Mouse (Mus musculus): ENCODE measurements at regions not wholly inside any gene's neighbourhood (a gene's known extent, or its start where the extent isn't known, plus 50 kb on each side); places are given as distances from the start of the nearest gene placed in this dataset.

DNA sequence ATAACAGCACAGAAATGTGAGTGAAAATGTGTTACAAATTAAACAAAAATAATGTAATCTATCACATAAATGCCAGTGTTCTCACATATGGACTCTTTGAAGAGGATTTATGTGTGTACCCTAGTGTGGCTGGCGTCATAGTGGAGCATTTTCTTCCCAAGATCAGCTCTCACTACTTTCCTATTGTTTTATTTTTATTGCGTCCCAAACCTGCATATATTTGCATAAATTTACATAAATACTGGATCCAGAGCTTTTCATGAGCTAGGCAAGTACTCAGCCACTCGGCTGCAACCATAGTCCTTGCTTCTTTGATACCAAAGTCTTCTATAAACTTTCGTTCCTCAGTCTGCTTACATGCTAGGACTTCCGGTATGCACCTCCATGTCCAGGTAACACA, 261.1 kb upstream of the Adcy2 start:
- WGBS, result 84% methylated on average over 5 of the region's 5 CpGs
- no peak for ATAC-seq (ENCODE audit: insufficient number of reproducible peaks, insufficient read depth, low FRiP score, low read depth)
- H3K9ac ChIP-seq (replicated peaks; ENCODE audit: low read depth, low read length), result no peak overlapping the region
- H3K27me3 ChIP-seq (ENCODE audit: control insufficient read depth, insufficient read depth, low read length), result no peaks in the 10 kb centered on the region
- no peak overlapping the region for H3K27ac ChIP-seq (ENCODE audit: low read length)
- H3K36me3 ChIP-seq (ENCODE audit: control insufficient read depth, insufficient read depth, low read length), result no peaks in the 10 kb centered on the region
- no peak overlapping the region for H3K4me3 ChIP-seq (ENCODE audit: low read depth, low read length)
- H3K9me3 ChIP-seq (ENCODE audit: control insufficient read depth, low read depth, low read length), result no peaks in the 10 kb centered on the region
- no peak overlapping the region for H3K4me2 ChIP-seq (replicated peaks; ENCODE audit: low read depth, low read length)
- no peaks in the 10 kb centered on the region for H3K4me1 ChIP-seq (ENCODE audit: control insufficient read depth, insufficient read depth, low read length)

DNA sequence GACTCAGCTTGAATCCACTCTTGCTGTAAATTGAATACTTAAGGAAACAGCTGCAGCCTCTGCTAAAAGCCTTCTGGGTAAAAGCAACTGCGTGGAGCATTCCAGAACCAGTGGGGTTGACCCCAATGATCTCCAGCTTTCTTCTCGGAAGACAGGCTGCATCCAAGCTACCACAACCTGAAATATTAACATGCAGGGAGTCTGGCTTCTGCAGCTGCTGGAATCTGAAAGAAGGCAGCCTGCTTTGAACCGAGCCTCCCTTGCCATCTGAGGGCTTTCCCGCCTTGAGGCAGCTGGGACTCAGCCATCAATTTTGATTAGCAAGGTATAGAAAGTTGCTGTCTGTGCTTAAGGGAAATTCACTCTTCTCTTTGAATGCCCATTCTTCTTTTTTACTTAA, 261.6 kb upstream of the Adcy2 start:
- Histone ChIP-seq H3K36me3 (ENCODE audit: control insufficient read depth, insufficient read depth, low read length) (no peaks in the 10 kb centered on the region), H3K9me3 (ENCODE audit: control insufficient read depth, low read depth, low read length) (no peaks in the 10 kb centered on the region), H3K4me3 (ENCODE audit: low read depth, low read length) (no peak overlapping the region), H3K9ac (replicated peaks; ENCODE audit: low read depth, low read length) (no peak overlapping the region), H3K4me2 (replicated peaks; ENCODE audit: low read depth, low read length) (no peak overlapping the region), H3K4me1 (ENCODE audit: control insufficient read depth, insufficient read depth, low read length) (no peaks in the 10 kb centered on the region), H3K27ac (ENCODE audit: low read length) (no peak overlapping the region), H3K27me3 (ENCODE audit: control insufficient read depth, insufficient read depth, low read length) (no peaks in the 10 kb centered on the region)
- 68% methylated on average over 4 of the region's 4 CpGs for WGBS
- ATAC-seq (ENCODE audit: insufficient number of reproducible peaks, insufficient read depth, low FRiP score, low read depth), result no peak

DNA sequence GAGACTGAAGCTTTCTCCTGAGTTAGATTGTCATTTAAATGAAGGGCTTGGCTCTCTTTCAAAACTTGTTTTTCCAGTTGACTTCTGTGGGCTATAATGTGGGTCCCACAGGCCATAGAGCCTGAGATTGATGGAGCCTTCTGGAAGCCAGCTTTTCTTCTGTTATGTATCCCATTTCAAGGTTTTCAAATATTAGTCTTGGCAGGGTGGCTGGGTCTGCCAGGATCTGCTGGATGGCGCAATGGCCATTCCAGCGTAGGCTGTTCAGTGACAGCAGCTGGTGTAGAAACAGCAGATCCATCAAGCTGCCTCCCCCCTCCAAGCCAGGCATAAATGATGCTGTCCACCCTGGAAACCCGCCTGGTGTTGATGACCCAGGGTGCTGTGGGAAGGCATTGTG, 264.4 kb upstream of the Adcy2 start:
- Histone ChIP-seq H3K4me3 (ENCODE audit: low read depth, low read length) (no peak overlapping the region), H3K27ac (ENCODE audit: low read length) (no peak overlapping the region), H3K27me3 (ENCODE audit: control insufficient read depth, insufficient read depth, low read length) (no peaks in the 10 kb centered on the region), H3K36me3 (ENCODE audit: control insufficient read depth, insufficient read depth, low read length) (no peaks in the 10 kb centered on the region), H3K9ac (replicated peaks; ENCODE audit: low read depth, low read length) (no peak overlapping the region), H3K4me2 (replicated peaks; ENCODE audit: low read depth, low read length) (no peak overlapping the region), H3K4me1 (ENCODE audit: control insufficient read depth, insufficient read depth, low read length) (no peaks in the 10 kb centered on the region), H3K9me3 (ENCODE audit: control insufficient read depth, low read depth, low read length) (no peaks in the 10 kb centered on the region)
- no peak for ATAC-seq (ENCODE audit: insufficient number of reproducible peaks, insufficient read depth, low FRiP score, low read depth)
- WGBS, result 71% methylated on average over 3 of the region's 3 CpGs

DNA sequence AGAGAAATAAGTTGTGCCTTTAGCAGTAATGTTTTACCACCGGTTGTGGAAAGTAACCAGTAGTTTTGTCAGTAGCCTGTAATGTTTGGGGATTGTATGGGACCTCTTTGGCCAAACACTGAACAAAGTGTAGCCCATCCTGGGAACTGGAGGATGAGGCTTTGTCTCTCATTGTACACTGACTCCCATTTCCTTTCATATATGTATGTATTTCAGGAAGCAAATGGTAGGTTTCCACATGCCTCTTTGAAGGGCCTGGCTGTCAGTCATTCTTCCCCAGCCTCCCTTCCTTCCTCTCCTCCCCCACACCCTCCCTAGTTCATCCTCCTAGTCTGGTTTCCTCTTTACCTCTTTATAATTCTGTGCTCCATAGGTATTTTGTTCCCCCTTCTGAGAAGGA, 266.7 kb upstream of the Adcy2 start:
- no peaks in the 10 kb centered on the region for H3K36me3 ChIP-seq (ENCODE audit: control insufficient read depth, insufficient read depth, low read length)
- no peaks in the 10 kb centered on the region for H3K27me3 ChIP-seq (ENCODE audit: control insufficient read depth, insufficient read depth, low read length)
- 76% methylated on average over 1 of the region's 1 CpGs for WGBS
- no peak overlapping the region for H3K4me2 ChIP-seq (replicated peaks; ENCODE audit: low read depth, low read length)
- H3K9me3 ChIP-seq (ENCODE audit: control insufficient read depth, low read depth, low read length), result no peaks in the 10 kb centered on the region
- H3K4me3 ChIP-seq (ENCODE audit: low read depth, low read length), result no peak overlapping the region
- H3K27ac ChIP-seq (ENCODE audit: low read length), result no peak overlapping the region
- ATAC-seq (ENCODE audit: insufficient number of reproducible peaks, insufficient read depth, low FRiP score, low read depth), result no peak
- no peaks in the 10 kb centered on the region for H3K4me1 ChIP-seq (ENCODE audit: control insufficient read depth, insufficient read depth, low read length)
- H3K9ac ChIP-seq (replicated peaks; ENCODE audit: low read depth, low read length), result no peak overlapping the region

DNA sequence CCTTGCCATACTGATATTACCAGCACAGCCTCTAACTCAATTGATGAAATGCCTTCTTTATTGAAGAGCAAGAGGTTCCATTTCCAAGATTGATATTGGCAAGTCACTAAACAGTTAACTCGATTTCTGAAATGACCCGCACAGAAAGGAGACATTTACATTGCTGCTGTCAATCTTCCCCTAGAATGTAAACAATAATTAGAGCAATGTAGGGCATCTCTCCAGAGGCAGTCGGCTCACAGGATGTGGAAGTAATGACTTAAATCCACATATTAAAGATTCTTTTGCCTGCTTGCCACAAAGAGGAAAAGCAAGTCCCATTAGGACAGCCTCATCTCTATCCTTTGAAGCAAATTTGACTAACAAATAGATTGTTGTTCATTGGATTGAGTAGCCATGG, 261.0 kb upstream of the Nsun2 start:
- H3K4me2 ChIP-seq (replicated peaks; ENCODE audit: low read depth, low read length), result no peak overlapping the region
- no peaks in the 10 kb centered on the region for H3K4me1 ChIP-seq (ENCODE audit: control insufficient read depth, insufficient read depth, low read length)
- no peaks in the 10 kb centered on the region for H3K36me3 ChIP-seq (ENCODE audit: control insufficient read depth, insufficient read depth, low read length)
- no peak overlapping the region for H3K4me3 ChIP-seq (ENCODE audit: low read depth, low read length)
- WGBS, result 19% methylated on average over 3 of the region's 3 CpGs
- ATAC-seq (ENCODE audit: insufficient number of reproducible peaks, insufficient read depth, low FRiP score, low read depth), result no peak
- H3K27ac ChIP-seq (ENCODE audit: low read length), result no peak overlapping the region
- no peak overlapping the region for H3K9ac ChIP-seq (replicated peaks; ENCODE audit: low read depth, low read length)
- H3K27me3 ChIP-seq (ENCODE audit: control insufficient read depth, insufficient read depth, low read length), result no peaks in the 10 kb centered on the region
- no peaks in the 10 kb centered on the region for H3K9me3 ChIP-seq (ENCODE audit: control insufficient read depth, low read depth, low read length)

DNA sequence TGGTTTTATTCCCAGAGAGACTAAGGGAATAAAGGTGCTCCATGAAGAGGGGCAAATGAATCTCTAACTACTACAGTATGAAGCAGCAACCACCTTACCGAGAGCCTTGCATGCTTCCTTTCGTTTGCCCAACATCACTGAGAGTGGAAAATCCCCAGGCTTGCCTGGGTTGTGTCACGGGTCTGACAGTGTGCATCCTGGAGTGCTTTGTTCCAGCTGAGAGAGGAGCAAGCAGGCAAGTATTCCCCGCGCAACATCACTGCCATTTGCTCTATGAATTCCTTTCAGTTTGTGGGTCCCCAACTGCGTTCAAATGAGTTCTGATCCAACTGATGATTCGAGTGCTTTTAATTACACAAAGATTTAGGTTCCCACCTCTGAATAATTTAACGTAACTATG, 253.9 kb upstream of the Nsun2 start:
- Histone ChIP-seq H3K36me3 (ENCODE audit: control insufficient read depth, insufficient read depth, low read length) (no peaks in the 10 kb centered on the region), H3K9ac (replicated peaks; ENCODE audit: low read depth, low read length) (no peak overlapping the region), H3K27me3 (ENCODE audit: control insufficient read depth, insufficient read depth, low read length) (no peaks in the 10 kb centered on the region), H3K27ac (ENCODE audit: low read length) (no peak overlapping the region), H3K4me1 (ENCODE audit: control insufficient read depth, insufficient read depth, low read length) (no peaks in the 10 kb centered on the region), H3K9me3 (ENCODE audit: control insufficient read depth, low read depth, low read length) (no peaks in the 10 kb centered on the region), H3K4me2 (replicated peaks; ENCODE audit: low read depth, low read length) (no peak overlapping the region), H3K4me3 (ENCODE audit: low read depth, low read length) (no peak overlapping the region)
- 80% methylated on average over 8 of the region's 8 CpGs for WGBS
- ATAC-seq (ENCODE audit: insufficient number of reproducible peaks, insufficient read depth, low FRiP score, low read depth), result no peak

DNA sequence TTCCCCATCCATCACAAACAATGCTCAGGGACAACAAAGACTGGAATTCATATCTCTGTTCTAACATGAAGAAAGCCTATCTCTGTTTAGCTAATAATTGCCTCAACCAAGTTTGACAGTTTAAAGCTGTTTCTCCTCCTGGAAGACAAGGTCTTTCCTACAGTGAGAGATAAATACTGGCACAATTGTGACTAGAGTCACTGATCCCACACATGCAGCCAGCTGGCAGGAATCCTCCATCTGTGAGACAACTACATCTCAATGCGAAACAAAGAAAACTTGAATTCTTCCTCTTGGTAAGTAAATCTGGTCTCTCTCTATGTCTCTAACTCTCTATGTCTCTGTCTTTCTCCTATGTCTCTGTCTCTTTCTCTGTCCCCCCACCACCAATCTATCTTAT, 239.1 kb upstream of the Nsun2 start:
- Histone ChIP-seq H3K27ac (ENCODE audit: low read length) (no peak overlapping the region), H3K9me3 (ENCODE audit: control insufficient read depth, low read depth, low read length) (no peaks in the 10 kb centered on the region), H3K36me3 (ENCODE audit: control insufficient read depth, insufficient read depth, low read length) (no peaks in the 10 kb centered on the region), H3K4me3 (ENCODE audit: low read depth, low read length) (no peak overlapping the region), H3K4me1 (ENCODE audit: control insufficient read depth, insufficient read depth, low read length) (no peaks in the 10 kb centered on the region), H3K27me3 (ENCODE audit: control insufficient read depth, insufficient read depth, low read length) (no peaks in the 10 kb centered on the region), H3K9ac (replicated peaks; ENCODE audit: low read depth, low read length) (no peak overlapping the region), H3K4me2 (replicated peaks; ENCODE audit: low read depth, low read length) (no peak overlapping the region)
- ATAC-seq (ENCODE audit: insufficient number of reproducible peaks, insufficient read depth, low FRiP score, low read depth), result no peak
- WGBS, result 81% methylated on average over 1 of the region's 1 CpGs

DNA sequence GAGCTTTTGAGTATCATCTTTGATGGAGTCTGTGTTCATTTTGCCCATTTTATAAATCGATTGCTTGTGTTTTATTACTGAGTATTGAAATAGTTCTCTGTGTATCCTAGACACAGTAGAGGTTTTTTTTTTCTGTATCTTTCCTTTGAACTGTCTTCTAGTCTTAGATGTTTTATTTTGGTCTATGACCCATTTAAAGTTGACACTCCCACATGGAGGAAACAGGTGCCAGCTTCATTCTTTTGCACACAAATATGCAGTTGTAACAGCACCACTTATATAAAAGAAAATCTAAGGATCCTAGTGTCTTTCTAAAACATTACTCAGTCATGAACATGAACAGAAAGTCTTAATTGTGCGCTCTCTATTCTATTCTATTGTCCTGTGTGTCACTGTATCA, 230.2 kb upstream of the Nsun2 start:
- no peak overlapping the region for H3K4me2 ChIP-seq (replicated peaks; ENCODE audit: low read depth, low read length)
- no peaks in the 10 kb centered on the region for H3K9me3 ChIP-seq (ENCODE audit: control insufficient read depth, low read depth, low read length)
- H3K36me3 ChIP-seq (ENCODE audit: control insufficient read depth, insufficient read depth, low read length), result no peaks in the 10 kb centered on the region
- H3K27ac ChIP-seq (ENCODE audit: low read length), result no peak overlapping the region
- no peak for ATAC-seq (ENCODE audit: insufficient number of reproducible peaks, insufficient read depth, low FRiP score, low read depth)
- WGBS, result 90% methylated on average over 2 of the region's 2 CpGs
- no peaks in the 10 kb centered on the region for H3K27me3 ChIP-seq (ENCODE audit: control insufficient read depth, insufficient read depth, low read length)
- H3K4me1 ChIP-seq (ENCODE audit: control insufficient read depth, insufficient read depth, low read length), result no peaks in the 10 kb centered on the region
- H3K4me3 ChIP-seq (ENCODE audit: low read depth, low read length), result no peak overlapping the region
- H3K9ac ChIP-seq (replicated peaks; ENCODE audit: low read depth, low read length), result no peak overlapping the region

DNA sequence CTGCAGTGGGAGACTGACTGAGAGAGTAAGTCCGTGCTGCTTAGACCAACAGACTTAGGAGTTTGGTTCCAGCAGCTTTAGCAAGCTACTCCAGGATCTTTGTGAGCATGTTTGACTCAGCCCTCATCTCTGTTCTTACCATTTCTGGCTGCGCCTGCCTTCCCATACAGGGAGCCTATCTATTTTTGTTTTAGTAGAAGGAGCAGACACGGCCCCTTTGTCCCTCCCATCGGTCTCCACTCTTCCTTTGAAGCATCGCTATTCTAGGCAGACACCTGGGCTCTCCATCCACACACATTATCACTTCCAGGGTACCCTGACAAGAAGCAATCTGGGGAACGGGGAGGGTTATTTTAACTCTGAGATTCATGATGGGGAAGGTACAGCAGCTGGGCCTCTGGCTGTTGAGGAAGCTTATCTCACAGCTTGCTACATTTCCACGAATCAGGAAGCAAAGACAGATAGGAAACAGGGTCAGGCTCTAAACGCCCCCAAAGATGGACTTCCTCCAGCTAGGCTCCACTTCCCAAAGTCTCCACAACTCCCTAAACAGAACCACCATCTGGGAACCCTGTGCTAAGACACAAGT, 203.0 kb upstream of the Nsun2 start:
- Histone ChIP-seq H3K9me3 (ENCODE audit: control insufficient read depth, low read depth, low read length) (no peaks in the 10 kb centered on the region), H3K4me3 (ENCODE audit: low read depth, low read length) (no peak overlapping the region), H3K27me3 (ENCODE audit: control insufficient read depth, insufficient read depth, low read length) (no peaks in the 10 kb centered on the region), H3K4me1 (ENCODE audit: control insufficient read depth, insufficient read depth, low read length) (no peaks in the 10 kb centered on the region), H3K9ac (replicated peaks; ENCODE audit: low read depth, low read length) (no peak overlapping the region), H3K27ac (ENCODE audit: low read length) (no peak overlapping the region), H3K4me2 (replicated peaks; ENCODE audit: low read depth, low read length) (no peak overlapping the region), H3K36me3 (ENCODE audit: control insufficient read depth, insufficient read depth, low read length) (no peaks in the 10 kb centered on the region)
- no peak for ATAC-seq (ENCODE audit: insufficient number of reproducible peaks, insufficient read depth, low FRiP score, low read depth)
- WGBS, result 71% methylated on average over 8 of the region's 8 CpGs
